Mouse (Mus musculus): Measurements from ENCODE around the gene Dhdds.

GRCm38 (mm10) chr4:134041317-134042123 is 40.8 kb upstream of the Dhdds start:
- TF ChIP-seq HCFC1 (IDR thresholded peaks at IDR 0.05; ENCODE audit: borderline replicate concordance, insufficient read depth, low read length) = no peak
- no peak for TF ChIP-seq ZC3H11A (IDR thresholded peaks at IDR 0.05; ENCODE audit: borderline replicate concordance, low read depth, low read length)
- TF ChIP-seq CHD2 (IDR thresholded peaks at IDR 0.05; ENCODE audit: low read depth, low read length) = no peak
- no peak for TF ChIP-seq MAFK (IDR thresholded peaks at IDR 0.05; ENCODE audit: insufficient read depth, low read depth, low read length)
- no peak for TF ChIP-seq ZNF384 (IDR thresholded peaks at IDR 0.05; ENCODE audit: low read depth, low read length)

Measured in ES-E14 (cell line).